Mouse (Mus musculus) midbrain, postnatal 0 days (tissue): ENCODE measurements around the gene Sema5a. TPM values are rescaled to one million over a fixed set of nuclear protein-coding genes. Genes with fewer than 3 reads are reported as not detected.
A peak's percentile ranks its signal among the peaks of the same experiment; 100 is the strongest.

Source experiments
- ATAC-seq: fragments of 200-750 bp; cut with Nextera tagmentation; 2 replicates; pipeline ENCODE4 v1.8.0; 2017; ENCODE audit warnings: moderate number of reproducible peaks, mild to moderate bottlenecking, moderate TSS enrichment, moderate library complexity; ENCODE audit not compliant: low FRiP score
- DNase-seq: peaks from one replicate; pipeline ENCODE4 v3.0.0-alpha.2; 2015; ENCODE audit warnings: low spot score
- H3K27ac ChIP-seq: fragments of 300-500 bp; sonication (generic); 2 replicates; pipeline ENCODE4 v1.5.1; 2014; ENCODE audit warnings: low read depth, mild to moderate bottlenecking, low read length, mixed read lengths
- H3K27me3 ChIP-seq: fragments of 300-500 bp; sonication (generic); 2 replicates; pipeline ENCODE4 v1.6.1; 2014; ENCODE audit warnings: low read length, control low read depth, mixed read lengths; ENCODE audit not compliant: insufficient read depth
- H3K36me3 ChIP-seq: fragments of 300-500 bp; sonication (generic); 2 replicates; pipeline ENCODE4 v1.6.1; 2014; ENCODE audit warnings: low read length, control low read depth, mixed read lengths; ENCODE audit not compliant: insufficient read depth
- H3K4me1 ChIP-seq: fragments of 300-500 bp; sonication (generic); 2 replicates; pipeline ENCODE4 v1.6.1; 2014; ENCODE audit warnings: mild to moderate bottlenecking, control low read depth, antibody characterized with exemption, low read length, mixed read lengths; ENCODE audit not compliant: insufficient read depth
- H3K4me2 ChIP-seq: fragments of 300-500 bp; sonication (generic); 2 replicates; pipeline ENCODE4 v1.6.1; 2014; ENCODE audit warnings: low read depth, mild to moderate bottlenecking, low read length, mixed read lengths; ENCODE audit not compliant: poor library complexity, severe bottlenecking
- H3K4me3 ChIP-seq: fragments of 300-500 bp; sonication (generic); 2 replicates; pipeline ENCODE4 v1.5.1; 2014; ENCODE audit warnings: low read depth, mild to moderate bottlenecking, low read length, moderate library complexity
- H3K9ac ChIP-seq: fragments of 300-500 bp; sonication (generic); replicated peaks from 2 replicates; pipeline ENCODE4 v1.6.1; 2014; ENCODE audit warnings: mild to moderate bottlenecking, low read length, moderate library complexity, mixed read lengths; ENCODE audit not compliant: poor library complexity, severe bottlenecking
- H3K9me3 ChIP-seq: fragments of 300-500 bp; sonication (generic); 2 replicates; pipeline ENCODE4 v1.6.1; 2016; ENCODE audit warnings: low read length, control low read depth
- CTCF ChIP-seq: IDR thresholded peaks from 2 replicates; pipeline ENCODE4 v1.5.1; 2016; ENCODE audit warnings: antibody characterized with exemption, mild to moderate bottlenecking
- WGBS: fragments of 180-500 bp; shearing (Covaris S2); extraction: QIAGEN DNeasy Blood & Tissue Kit; methylation state at CpG from one replicate; pipeline ENCODE4 v1.1.7; 2014; 5-methylcytosine and 5-hydroxymethylcytosine counted together
- polyA plus RNA-seq: library from polyadenylated mRNA; unstranded; fragments of >200 nt; fragmentation: Nextera tagmentation; extraction: Ambion mirVana; gene quantifications from 2 replicates; pipeline ENCODE4 v1.2.1, GENCODE M21; 2015
- total RNA-seq: library from RNA; depleted of rRNA; stranded (reverse); fragments of >200 nt; gene quantifications from 2 replicates; pipeline ENCODE4 v1.2.3, GENCODE M21; 2014

The Sema5a gene
- total and polyA plus RNA-seq, 2 experiments from 2014 or later, result 5.8 to 26.5 TPM

DNA sequence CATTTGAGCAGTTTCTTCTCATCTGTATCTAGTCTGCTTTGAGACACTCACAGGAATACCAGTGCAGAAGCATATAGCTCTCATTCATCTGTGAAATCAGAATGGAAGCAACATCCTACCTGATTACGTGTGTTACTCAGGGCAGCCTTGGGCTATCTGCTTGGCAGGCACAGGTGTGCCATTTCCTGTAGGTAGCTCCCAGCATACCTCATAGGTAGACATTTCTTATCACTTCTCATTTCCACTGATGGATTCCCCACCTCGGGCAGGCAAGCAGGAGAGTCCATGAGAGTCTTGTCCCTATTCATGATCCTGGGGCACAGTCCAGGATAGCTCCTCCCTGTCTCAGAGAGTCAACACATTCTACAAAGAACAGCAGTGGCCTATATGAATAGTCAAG is 381.4 kb downstream of the Sema5a start:
- Histone ChIP-seq H3K9me3 (no peaks in the 10 kb centered on the region), H3K9ac (no peak overlapping the region), H3K4me3 (no peak overlapping the region), H3K36me3 (no peaks in the 10 kb centered on the region; the same call in 1 of the 2 replicates), H3K27me3 (no peaks in the 10 kb centered on the region), H3K4me2 (no peak overlapping the region), H3K27ac (no peak overlapping the region), H3K4me1 (no peaks in the 10 kb centered on the region)
- 92% methylated on average over 2 of the region's 2 CpGs for WGBS
- no peak for ATAC-seq
- TF ChIP-seq CTCF, result no peak
- DNase-seq, result no peak

DNA sequence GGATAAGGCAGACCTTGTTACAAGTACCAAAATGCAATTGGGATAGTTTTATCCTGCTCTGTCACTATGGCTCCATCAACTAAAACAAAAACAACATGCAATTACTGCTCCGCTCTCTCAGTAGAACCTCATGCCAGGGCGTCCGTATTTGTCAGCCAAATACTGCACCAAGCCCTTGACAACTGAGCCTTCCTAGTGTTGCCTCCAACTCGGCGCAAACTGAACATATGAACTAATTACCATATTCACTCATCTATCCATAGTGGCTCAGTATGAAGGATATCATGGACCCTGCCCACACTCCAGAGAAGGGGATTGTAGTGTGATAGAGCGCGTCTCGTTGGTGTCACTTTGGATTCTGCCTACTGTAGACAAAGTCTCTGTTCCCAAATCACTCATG is 389.1 kb downstream of the Sema5a start:
- Histone ChIP-seq H3K4me2 (no peak overlapping the region), H3K4me1 (no peaks in the 10 kb centered on the region), H3K27ac (no peak overlapping the region), H3K9ac (no peak overlapping the region), H3K4me3 (no peak overlapping the region), H3K27me3 (no peaks in the 10 kb centered on the region), H3K36me3 (no peaks in the 10 kb centered on the region; the same call in 1 of the 2 replicates), H3K9me3 (no peaks in the 10 kb centered on the region)
- TF ChIP-seq CTCF, result no peak
- ATAC-seq (no peak), DNase-seq (no peak)
- WGBS, result 95% methylated on average over 8 of the region's 8 CpGs

DNA sequence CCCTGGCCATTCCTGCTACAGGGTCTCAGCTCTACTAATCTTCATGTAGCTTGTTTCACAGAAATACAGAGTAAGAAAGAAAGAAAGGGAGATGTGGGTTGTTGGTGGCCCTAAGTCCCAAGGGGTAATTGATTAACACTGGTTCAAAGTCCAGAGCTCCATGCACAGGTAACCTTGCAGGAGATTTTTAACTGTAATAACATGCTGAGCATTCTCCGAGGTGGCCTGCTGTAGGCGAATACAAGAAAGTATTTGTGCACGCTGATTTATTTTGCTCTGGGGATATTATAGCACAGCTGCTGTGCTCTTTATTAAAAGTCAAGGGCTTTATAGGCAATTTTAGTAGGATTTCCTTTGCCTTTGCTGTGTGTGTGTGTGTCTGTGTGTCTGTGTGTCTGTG is 393.3 kb downstream of the Sema5a start:
- H3K36me3 ChIP-seq, result no peaks in the 10 kb centered on the region
- no peak overlapping the region for H3K4me3 ChIP-seq
- no peak overlapping the region for H3K4me2 ChIP-seq
- DNase-seq, result peak; percentile 12
- H3K27me3 ChIP-seq, result no peaks in the 10 kb centered on the region
- 48% methylated on average over 3 of the region's 3 CpGs for WGBS
- TF ChIP-seq CTCF, result no peak
- ATAC-seq, result no peak
- H3K4me1 ChIP-seq, result no peaks in the 10 kb centered on the region
- H3K9me3 ChIP-seq, result no peaks in the 10 kb centered on the region
- no peak overlapping the region for H3K9ac ChIP-seq
- no peak overlapping the region for H3K27ac ChIP-seq

DNA sequence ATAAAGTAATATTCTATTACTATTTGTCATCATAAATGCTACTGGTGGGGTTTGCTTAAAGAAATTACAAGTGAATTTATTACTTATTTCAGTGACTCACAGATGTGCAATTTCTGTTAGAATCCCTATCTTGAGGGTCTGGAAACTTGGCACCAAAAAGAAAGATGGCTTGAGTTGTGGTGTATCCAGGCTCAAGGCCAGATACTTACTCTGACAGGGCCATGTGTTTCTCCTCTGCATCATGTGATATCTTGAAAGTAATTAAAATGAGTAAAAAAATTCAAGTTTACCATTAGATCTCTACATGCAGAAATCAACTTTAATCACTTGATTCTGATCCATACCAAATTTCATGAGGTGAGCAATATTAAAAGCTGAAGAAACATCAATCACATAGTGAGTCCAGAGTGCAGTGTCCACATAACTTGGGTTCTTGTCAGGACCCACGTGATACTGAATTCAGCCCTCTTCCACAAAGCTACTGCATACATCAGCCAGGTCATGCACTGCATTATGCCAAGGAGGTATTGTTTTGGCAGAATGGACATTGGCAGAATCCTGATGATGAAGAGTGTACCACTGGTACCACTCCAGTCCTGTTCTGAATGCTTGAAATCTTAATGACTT is 402.6 kb downstream of the Sema5a start:
- no peaks in the 10 kb centered on the region for H3K9me3 ChIP-seq
- TF ChIP-seq CTCF, result no peak
- H3K9ac ChIP-seq, result no peak overlapping the region
- DNase-seq (no peak), ATAC-seq (no peak)
- no peaks in the 10 kb centered on the region for H3K27me3 ChIP-seq
- H3K27ac ChIP-seq, result no peak overlapping the region
- WGBS, result 65% methylated on average over 1 of the region's 1 CpGs
- H3K4me3 ChIP-seq, result no peak overlapping the region
- H3K4me2 ChIP-seq, result no peak overlapping the region
- H3K4me1 ChIP-seq, result no peaks in the 10 kb centered on the region
- no peaks in the 10 kb centered on the region for H3K36me3 ChIP-seq

DNA sequence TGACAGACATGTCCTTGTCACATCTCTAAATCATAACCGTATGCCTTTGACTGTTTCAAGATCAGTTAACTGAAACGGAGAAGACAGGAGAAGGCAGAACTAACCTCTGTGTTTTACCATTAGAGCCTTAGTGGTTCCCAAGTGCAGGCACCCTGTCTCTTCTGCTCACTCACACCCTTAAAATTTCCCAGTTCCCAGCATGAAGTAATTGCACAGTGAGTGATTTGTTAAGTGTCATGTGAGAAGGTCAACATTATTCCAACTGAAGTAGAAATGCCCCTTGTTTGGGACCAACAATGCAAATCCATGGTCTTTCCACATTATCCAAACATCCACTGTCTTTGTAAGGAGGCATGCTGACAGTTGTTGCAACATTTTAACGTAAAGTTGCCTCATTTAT is 409.4 kb downstream of the Sema5a start:
- Histone ChIP-seq H3K27me3 (no peaks in the 10 kb centered on the region), H3K9me3 (no peaks in the 10 kb centered on the region), H3K27ac (no peak overlapping the region), H3K36me3 (no peaks in the 10 kb centered on the region), H3K4me2 (no peak overlapping the region), H3K9ac (no peak overlapping the region), H3K4me3 (no peak overlapping the region), H3K4me1 (no peaks in the 10 kb centered on the region)
- no peak for ATAC-seq
- DNase-seq, result no peak
- 79% methylated on average over 3 of the region's 3 CpGs for WGBS
- no peak for TF ChIP-seq CTCF

DNA sequence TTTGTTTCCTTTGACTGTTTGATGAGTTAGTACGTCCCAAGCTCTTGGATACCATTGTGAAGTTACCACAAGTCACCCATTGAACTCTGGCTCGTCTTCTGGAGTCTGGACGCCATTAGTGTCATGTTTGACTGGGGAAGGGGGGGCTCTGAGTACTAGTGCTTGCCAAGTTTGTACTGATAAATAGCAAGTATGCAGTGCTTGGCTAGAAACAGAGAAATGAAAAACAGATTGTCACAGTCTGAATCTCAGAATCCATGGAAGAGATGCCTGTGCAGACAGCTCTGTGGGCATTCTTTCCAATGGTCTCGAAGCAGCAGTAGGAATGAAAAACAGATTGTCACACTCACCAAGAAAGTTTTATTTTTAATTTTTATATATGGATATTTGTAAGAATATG is 411.4 kb downstream of the Sema5a start:
- Histone ChIP-seq H3K4me2 (no peak overlapping the region), H3K27ac (no peak overlapping the region), H3K9ac (no peak overlapping the region), H3K27me3 (no peaks in the 10 kb centered on the region), H3K9me3 (no peaks in the 10 kb centered on the region), H3K4me3 (no peak overlapping the region), H3K36me3 (no peaks in the 10 kb centered on the region), H3K4me1 (no peaks in the 10 kb centered on the region)
- 86% methylated on average over 4 of the region's 4 CpGs for WGBS
- ATAC-seq (no peak), DNase-seq (no peak)
- no peak for TF ChIP-seq CTCF
